Mouse (Mus musculus) megakaryocyte, embryonic 14.5 days (primary cell): ENCODE results near the gene Bloc1s3.

ENCODE experiments used
- FLI1 ChIP-seq: IDR thresholded peaks from 2 replicates; pipeline ENCODE4 v1.6.1; 2012; ENCODE audit warnings: low read length, inconsistent platforms, mixed read lengths
- GATA1 ChIP-seq: IDR thresholded peaks from 3 replicates; pipeline ENCODE4 v1.6.1; 2012; ENCODE audit warnings: mixed read lengths, low read length, inconsistent platforms, borderline replicate concordance

DNA sequence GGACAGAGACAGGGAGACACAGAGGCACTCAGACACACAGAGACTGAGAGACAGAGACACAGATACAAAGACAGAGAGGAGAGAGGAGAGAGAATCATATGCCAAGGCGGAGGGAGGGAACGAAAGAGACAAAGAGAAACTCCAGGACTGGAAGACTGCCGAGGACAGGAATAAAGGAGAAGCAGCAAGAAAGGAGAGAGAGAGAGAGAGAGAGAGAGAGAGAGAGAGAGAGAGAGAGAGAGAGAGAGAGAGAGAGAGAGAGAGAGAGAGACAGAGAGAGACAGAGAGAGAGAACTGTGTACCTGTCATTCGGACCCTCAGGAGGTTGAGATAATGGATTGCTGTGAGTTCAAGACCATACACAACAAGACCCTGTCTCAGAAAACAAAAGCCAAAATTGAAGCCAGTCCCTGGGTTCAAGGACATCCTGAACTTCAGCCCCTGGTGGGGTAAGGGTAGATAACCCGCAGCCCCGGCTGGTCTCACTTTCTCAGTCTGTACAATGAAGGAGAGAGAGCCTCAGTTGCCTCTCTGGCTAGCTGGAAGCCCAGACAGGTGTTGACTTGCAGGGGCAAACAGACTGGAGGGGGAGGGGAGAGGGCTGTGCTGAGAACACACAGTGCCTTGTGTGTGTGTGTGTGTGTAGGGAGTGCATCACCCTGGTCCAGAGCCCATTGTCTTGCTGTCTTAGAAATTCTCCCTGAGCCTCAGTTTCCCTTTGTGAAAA lies 48.9 kb downstream of the Bloc1s3 start:
- TF ChIP-seq GATA1 (no peak), FLI1 (no peak)
